Mouse (Mus musculus): ENCODE measurements around the gene Nol9.

DNA sequence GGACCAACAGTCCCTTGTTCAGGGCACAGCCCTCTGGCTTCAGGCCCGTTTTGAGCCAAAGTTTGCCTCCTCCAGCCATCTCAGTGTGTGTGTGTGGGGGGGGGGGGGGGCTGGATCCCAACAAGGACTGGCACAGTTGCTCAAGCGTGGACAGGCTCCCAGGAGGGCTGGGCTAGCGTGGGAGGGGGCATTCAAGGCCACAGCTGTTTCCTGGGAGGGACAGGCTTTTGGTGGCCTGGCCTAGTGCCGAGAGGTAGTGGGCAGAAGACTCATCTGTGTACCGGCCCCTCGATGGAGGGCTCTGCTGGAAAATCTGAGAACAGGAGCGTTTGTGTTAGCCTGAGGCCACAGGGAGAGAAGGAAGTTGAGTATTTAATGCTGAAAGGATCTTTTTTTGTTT, 40.8 kb downstream of the Nol9 start:
- no peak for TF ChIP-seq CTCF (IDR thresholded peaks at IDR 0.05; ENCODE audit: borderline replicate concordance, control insufficient read depth, extremely low read depth, insufficient read depth, low read length, poor library complexity)
- TF ChIP-seq POLR2A (IDR thresholded peaks at IDR 0.05; ENCODE audit: control insufficient read depth, extremely low read depth, insufficient read depth, low read length, poor library complexity), result no peak
